Mouse (Mus musculus) cerebellum, adult 11-12 months (tissue): ENCODE results near the gene Slc25a25.
A peak's percentile ranks its signal among the peaks of the same experiment; 100 is the strongest.
"Not testable (repeated sequence)": the region's sequence is repeated elsewhere in the genome, so short reads cannot be mapped to it uniquely, and the experiment has no call there.

Experiments used
- DNase-seq: peaks from one replicate; pipeline ENCODE4 v3.0.0; 2022

Slc25a25 gene

GRCm38 (mm10) chr2:32450881-32451844, at the start of gene Slc25a25:
Gene Slc25a25, minus strand, starts transcription at chr2:32451445.
- peak; percentile 98 for DNase-seq

- DNase-seq, result no peak
Observed at GRCm38 (mm10) chr2:32500461-32500860, 49.2 kb upstream of the Slc25a25 start.

DNA sequence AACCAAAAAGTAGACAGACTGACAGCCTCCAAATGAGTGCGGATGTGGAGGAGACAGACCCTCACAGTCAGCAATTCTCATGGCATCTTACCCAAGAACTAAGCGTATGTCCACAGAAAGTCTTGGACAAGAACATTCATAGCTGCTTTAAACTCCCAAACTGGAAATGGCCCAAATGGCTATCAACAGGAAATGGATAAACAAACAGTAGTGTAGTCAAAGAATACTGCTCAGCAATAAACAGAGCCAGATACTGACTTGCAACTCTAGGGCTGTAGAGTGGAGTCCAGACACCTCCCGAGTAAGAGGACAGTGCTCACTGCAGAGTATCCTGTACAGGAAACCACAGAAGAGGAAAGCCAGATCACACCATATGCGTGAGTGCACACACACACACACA, 48.1 kb upstream of the Slc25a25 start:
- no peak for DNase-seq

- no peak for DNase-seq
Observed at GRCm38 (mm10) chr2:32496190-32496589, 44.9 kb upstream of the Slc25a25 start.

- no peak for DNase-seq
Observed at GRCm38 (mm10) chr2:32495185-32495726, 44.0 kb upstream of the Slc25a25 start.

DNA sequence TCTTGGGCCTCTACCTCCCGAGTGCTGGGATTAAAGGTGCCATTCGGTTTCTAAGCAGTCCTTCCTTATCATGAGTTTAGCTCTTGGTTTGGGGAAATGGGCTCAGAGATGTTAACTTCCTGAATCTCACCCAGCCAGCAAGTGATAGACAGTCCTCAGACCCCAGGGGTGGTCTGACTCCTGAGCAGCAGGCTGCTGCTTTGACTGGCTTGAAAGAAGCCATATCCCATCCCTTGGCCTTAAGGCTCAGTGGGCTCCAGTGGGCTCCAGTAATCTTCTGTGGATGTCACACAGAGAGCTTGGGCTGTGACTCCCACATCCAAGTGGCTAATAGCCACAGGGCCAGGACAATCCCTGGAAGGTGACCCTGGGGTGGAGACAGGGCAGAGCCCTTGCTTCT, 43.3 kb upstream of the Slc25a25 start:
- no peak for DNase-seq

GRCm38 (mm10) chr2:32493301-32493701, 42.1 kb upstream of the Slc25a25 start:
- no peak for DNase-seq

DNA sequence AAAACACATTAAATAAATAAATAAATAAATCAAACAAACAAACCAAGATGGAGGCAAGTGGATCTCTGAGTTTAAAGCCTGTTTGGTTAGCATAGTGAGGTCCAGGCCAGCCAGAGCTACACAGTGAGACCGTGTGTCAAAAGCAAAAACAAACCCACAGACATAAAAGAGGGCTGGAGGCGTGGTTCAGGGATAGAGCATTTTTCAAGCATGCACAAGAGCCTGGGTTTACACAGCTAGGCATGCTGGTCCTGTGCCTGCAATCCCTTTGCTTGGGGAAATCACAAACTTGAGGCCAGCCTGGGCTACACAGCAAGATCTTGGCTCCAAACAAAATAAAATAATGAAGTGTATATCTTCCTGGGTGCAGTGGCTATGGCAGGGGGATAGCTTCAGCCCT, 41.4 kb upstream of the Slc25a25 start:
- no peak for DNase-seq

DNA sequence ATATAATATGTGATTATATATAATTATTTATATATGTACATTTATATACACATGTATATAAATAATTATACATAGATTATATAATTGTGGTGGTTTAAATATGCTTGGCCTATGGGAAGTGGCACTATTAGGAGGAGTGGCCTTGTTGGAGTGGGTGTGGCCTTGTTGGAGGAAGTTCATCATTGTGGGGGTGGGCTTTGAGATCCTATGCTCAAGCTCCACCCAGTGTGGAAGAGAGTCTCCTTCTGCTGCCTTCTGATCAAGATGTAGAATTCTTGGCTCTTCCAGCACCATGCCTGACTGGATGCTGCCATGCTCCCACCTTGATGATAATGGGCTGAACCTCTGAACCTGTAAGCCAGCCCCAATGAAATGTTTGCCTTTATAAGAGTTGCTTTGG, 39.5 kb upstream of the Slc25a25 start:
- DNase-seq, result not testable (repeated sequence)

DNA sequence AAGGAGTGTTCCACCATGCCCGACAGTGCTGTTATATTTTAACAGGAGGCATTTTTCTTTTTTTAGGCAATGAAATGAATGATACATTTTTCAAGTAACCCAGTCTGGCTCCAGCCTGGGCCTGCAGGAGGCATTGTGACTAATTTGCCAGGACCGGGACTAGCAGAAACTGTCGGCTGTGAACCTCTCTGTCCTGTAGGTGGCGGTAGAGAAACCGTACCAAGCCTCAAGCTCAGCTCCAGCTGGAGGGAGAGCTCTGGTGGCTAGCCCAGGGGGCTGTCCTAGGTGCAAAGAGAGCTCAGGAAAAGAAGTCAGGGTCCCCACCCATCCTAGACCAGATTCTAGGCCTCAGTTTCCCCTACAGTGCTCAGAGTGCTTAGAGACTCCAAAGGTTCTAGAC, 37.4 kb upstream of the Slc25a25 start:
- peak; percentile 71 for DNase-seq

GRCm38 (mm10) chr2:32487124-32487623, 35.9 kb upstream of the Slc25a25 start:
- DNase-seq, result peak; percentile 81

DNA sequence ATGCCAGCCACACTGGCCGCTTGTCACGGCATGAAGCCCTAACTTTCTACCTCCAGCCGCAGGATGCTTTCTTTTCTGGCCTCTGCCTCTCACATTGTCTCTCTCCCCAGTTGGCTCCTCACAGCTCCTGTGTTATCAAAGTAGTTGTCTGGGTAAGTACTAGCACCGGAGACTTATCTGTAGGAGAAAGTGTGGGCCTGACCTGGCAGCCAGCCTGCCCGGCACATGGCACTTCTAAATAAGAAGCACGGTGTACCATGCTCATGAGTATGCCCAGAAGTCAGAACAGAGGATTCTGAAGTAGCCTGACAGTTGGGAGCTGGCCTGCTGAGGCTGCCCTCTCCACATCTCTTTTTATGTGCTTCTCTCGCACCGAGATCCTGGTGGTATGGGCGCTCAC, 34.9 kb upstream of the Slc25a25 start:
- DNase-seq, result no peak

DNA sequence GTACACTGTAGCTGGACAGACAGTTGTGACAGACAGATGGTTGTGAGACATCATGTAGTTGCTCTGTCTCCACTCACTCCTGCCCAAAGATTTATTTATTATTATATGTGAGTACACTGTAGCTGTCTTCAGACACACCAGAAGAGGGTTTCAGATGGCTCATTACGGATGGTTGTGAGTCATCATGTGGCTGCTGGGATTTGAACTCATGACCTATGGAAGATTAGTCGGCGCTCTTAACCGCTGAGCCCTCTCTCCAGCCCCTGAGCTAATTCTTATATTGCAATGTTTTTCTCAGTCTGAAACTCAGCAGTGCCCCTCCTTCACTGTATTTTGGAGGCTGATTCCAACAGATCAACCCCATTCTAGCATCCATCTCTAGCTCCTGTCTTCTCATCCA, 34.5 kb upstream of the Slc25a25 start:
- no peak for DNase-seq

- no peak for DNase-seq
Observed at GRCm38 (mm10) chr2:32484933-32485332, 33.7 kb upstream of the Slc25a25 start.

- no peak for DNase-seq
Observed at GRCm38 (mm10) chr2:32483179-32483875, 32.1 kb upstream of the Slc25a25 start.

DNA sequence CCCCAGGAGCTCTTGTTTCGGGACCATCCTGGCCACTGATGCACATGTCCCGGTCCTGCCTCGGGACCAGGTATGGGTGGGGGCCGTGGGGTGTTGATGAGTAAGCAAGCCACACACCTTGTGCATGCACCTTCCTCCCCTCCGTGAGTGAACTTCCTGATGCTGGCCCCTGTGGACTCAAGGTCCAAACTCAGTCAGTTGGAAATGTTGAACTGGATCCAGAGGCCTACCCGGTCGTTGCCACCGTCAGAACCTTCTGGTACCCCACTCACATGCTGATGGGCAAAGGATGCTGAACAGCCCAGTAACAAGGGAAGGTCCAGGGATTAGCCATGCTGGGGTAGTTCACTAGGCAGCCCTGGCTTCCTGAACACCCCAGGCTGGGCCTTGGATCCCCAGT, 31.1 kb upstream of the Slc25a25 start:
- DNase-seq, result no peak

- not testable (repeated sequence) for DNase-seq
Observed at GRCm38 (mm10) chr2:32475361-32475760, 24.1 kb upstream of the Slc25a25 start.

DNA sequence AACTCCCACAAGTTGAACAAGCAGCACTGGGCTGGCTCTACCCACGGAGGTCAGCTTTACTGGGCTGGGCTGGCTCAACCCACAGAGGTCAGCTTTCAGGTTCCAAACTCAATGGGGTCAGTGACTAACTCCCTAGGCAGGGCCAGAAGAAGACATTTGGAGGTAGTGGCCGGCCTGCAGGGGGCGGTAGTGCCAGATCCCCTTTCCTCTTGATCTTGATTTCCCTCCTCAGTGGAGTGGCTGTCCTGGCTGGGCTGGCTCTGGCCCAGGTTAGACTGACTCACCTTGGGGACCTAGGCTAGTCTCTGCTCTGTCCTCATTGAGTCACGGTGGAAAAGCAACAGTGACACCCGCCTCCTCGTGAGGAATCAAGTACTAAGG, 20.4 kb upstream of the Slc25a25 start:
- DNase-seq, result no peak

GRCm38 (mm10) chr2:32471001-32471680, 19.9 kb upstream of the Slc25a25 start:
- no peak for DNase-seq

- no peak for DNase-seq
Observed at GRCm38 (mm10) chr2:32464212-32464891, 13.1 kb upstream of the Slc25a25 start.

DNA sequence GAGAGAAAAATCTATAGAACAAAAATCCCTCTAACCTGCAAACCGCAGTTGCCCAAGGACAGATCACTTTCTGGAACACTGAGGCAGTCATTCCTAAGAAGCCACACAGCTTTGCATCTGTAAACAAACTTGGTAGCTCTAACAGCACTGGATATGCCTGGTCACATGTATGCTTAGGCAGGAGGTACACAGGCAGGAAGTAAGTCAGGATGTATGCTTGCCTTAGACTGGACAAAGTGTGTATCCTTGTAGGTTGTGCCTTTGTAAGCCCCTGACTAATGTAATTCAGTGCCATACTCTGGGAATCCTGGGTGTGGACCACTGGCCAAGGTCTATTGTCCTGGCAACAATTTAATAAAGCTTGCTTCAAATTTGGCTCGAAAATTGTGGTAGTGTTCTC, 12.5 kb upstream of the Slc25a25 start:
- DNase-seq, result no peak

DNA sequence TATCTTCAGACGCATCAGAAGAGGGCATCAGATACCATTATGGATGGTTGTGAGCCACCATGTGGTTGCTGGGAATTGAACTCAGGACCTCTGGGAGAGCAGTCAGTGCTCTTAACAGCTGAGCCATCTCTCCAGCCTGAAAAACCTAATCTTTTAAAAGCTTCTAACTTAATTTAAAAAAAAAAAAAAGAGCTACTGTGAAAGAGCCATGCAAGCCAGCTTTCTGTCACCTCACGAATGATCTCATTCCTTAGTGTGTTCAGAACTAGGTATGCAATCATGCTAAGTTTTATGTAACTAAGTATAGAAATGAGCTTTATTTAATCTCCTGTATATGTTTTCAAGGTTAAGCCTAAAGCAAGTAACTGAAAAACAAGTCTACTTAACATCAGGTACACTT, 8.4 kb upstream of the Slc25a25 start:
- DNase-seq, result no peak
